Mouse (Mus musculus) liver, embryonic 15.5 days (tissue): ENCODE measurements around the gene 1700024P04Rik. TPM values are rescaled to one million over a fixed set of nuclear protein-coding genes. Genes with fewer than 3 reads are reported as not detected.

Experiments
- ATAC-seq: fragments of 200-750 bp; cut with Nextera tagmentation; 2 replicates; pipeline ENCODE4 v1.8.0; 2017; ENCODE audit warnings: moderate number of reproducible peaks, mild to moderate bottlenecking, moderate library complexity; ENCODE audit not compliant: insufficient read depth
- H3K27ac ChIP-seq: fragments of 300-500 bp; sonication (generic); replicated peaks from 2 replicates; pipeline ENCODE4 v1.5.1; 2015; ENCODE audit warnings: mild to moderate bottlenecking, inconsistent platforms
- H3K27me3 ChIP-seq: fragments of 300-500 bp; sonication (generic); 2 replicates; pipeline ENCODE4 v1.6.1; 2015; ENCODE audit warnings: mild to moderate bottlenecking, inconsistent platforms
- H3K36me3 ChIP-seq: fragments of 300-500 bp; sonication (generic); replicated peaks from 2 replicates; pipeline ENCODE4 v1.6.1; 2015; ENCODE audit warnings: moderate library complexity, mild to moderate bottlenecking, inconsistent platforms
- H3K4me1 ChIP-seq: fragments of 300-500 bp; sonication (generic); replicated peaks from 2 replicates; pipeline ENCODE4 v1.6.1; 2015; ENCODE audit warnings: inconsistent platforms
- H3K4me2 ChIP-seq: fragments of 300-500 bp; sonication (generic); 2 replicates; pipeline ENCODE4 v1.6.1; 2015; ENCODE audit warnings: moderate library complexity, mild to moderate bottlenecking, inconsistent platforms
- H3K4me3 ChIP-seq: fragments of 300-500 bp; sonication (generic); replicated peaks from 2 replicates; pipeline ENCODE4 v1.5.1; 2015; ENCODE audit warnings: mild to moderate bottlenecking, inconsistent platforms
- H3K9ac ChIP-seq: fragments of 300-500 bp; sonication (generic); 2 replicates; pipeline ENCODE4 v1.6.1; 2015; ENCODE audit warnings: moderate library complexity, mild to moderate bottlenecking, inconsistent platforms
- H3K9me3 ChIP-seq: fragments of 300-500 bp; sonication (generic); replicated peaks from 2 replicates; pipeline ENCODE4 v1.6.1; 2016; ENCODE audit warnings: inconsistent platforms
- WGBS: fragments of 180-500 bp; shearing (Covaris S2); methylation state at CpG from one replicate; pipeline ENCODE4 v1.1.7; 2015; ENCODE audit warnings: mixed read lengths; ENCODE audit not compliant: insufficient replicate concordance; 5-methylcytosine and 5-hydroxymethylcytosine counted together
- polyA plus RNA-seq: library from polyadenylated mRNA; unstranded; fragments of >200 nt; fragmentation: Nextera tagmentation; extraction: Ambion mirVana; gene quantifications from 2 replicates; pipeline ENCODE4 v1.2.1, GENCODE M21; 2015

The 1700024P04Rik gene
- not detected in 2 replicates for polyA plus RNA-seq

DNA sequence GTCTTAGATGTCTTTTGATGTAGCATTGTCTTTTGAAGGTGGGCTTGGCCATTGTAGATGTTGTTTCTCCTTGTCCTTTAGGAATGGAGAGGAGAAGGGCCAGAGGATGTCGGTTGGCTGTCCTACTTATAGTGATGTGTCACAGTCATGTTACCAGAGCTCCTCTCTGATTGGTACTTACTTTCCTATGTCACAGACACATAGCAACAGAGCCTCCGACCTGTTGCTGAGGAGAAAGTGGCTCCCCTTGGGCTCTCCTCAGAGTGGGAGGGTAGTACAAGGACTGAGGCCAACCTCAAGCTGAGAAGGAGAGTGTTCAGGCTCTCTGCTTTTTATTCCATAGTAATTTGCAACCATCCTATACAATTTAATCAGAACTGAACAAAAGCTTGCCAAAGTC is at the start of gene 1700024P04Rik:
Gene 1700024P04Rik (minus strand): TSS at position 101 of the 400 bp plus-strand sequence.
- no peaks in the 10 kb centered on the region for H3K9me3 ChIP-seq
- no peak within 1 kb of the TSS for H3K9ac ChIP-seq
- 45% methylated on average over 2 of the region's 2 CpGs for WGBS
- no peaks in the 10 kb centered on the region for H3K36me3 ChIP-seq
- H3K4me1 ChIP-seq = no peaks in the 10 kb centered on the region
- ATAC-seq = no peak
- H3K4me3 ChIP-seq = no peak within 1 kb of the TSS
- no peak within 1 kb of the TSS for H3K27ac ChIP-seq
- peaks cover 3% of the 10 kb centered on the region; the same call in 1 of the 2 replicates for H3K27me3 ChIP-seq
- no peak within 1 kb of the TSS for H3K4me2 ChIP-seq

GRCm38 (mm10) chr13:99031223-99032216 is 47.2 kb upstream of the 1700024P04Rik start:
- no peak overlapping the region for H3K4me2 ChIP-seq
- no peak overlapping the region for H3K27ac ChIP-seq
- H3K4me1 ChIP-seq = 0 out of 2 replicates have a peak, but pooled peaks cover 8% of the 10 kb centered on the region
- H3K4me3 ChIP-seq = no peak overlapping the region
- no peaks in the 10 kb centered on the region for H3K36me3 ChIP-seq
- WGBS = 64% methylated on average over 11 of the region's 11 CpGs
- H3K9me3 ChIP-seq = no peaks in the 10 kb centered on the region
- H3K27me3 ChIP-seq = peaks cover 24% of the 10 kb centered on the region
- ATAC-seq = no peak
- no peak overlapping the region for H3K9ac ChIP-seq

DNA sequence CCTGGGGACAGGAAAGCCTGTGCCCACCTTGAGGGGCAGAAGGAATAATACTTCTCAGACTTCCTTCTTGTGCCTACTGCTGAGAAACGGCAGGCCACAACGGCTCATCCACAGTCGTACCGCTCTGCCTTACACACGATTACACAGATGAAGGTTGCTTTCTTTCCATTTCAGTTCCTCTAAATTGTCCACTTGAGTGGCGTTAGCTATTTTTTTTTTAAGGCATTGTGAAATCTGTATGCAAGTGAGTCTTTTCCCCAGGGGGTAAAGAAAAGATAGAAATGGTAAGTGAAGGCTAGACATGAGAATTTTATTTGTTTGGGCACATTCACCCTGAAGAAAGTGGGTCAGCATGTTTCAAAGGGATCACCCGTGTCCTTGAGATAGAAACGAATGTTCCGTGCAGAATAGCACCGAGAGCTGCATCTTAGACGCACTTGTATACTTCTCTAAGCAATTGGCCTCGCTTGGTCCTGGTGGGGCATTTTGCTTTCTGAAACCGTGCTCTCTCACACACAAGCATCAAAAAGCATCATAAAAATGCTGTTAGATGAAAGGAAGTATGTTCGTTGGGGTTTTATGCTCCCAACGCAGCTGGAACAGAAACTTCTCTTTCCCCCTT is 46.3 kb upstream of the 1700024P04Rik start:
- WGBS = 56% methylated on average over 15 of the region's 15 CpGs
- H3K9me3 ChIP-seq = no peaks in the 10 kb centered on the region

GRCm38 (mm10) chr13:99025268-99025667 is 40.9 kb upstream of the 1700024P04Rik start:
- H3K27ac ChIP-seq = no peak overlapping the region
- WGBS = 82% methylated on average over 5 of the region's 5 CpGs
- no peaks in the 10 kb centered on the region for H3K9me3 ChIP-seq
- no peaks in the 10 kb centered on the region for H3K36me3 ChIP-seq
- H3K9ac ChIP-seq = no peak overlapping the region
- ATAC-seq = no peak
- peaks cover 19% of the 10 kb centered on the region for H3K4me1 ChIP-seq
- no peak overlapping the region for H3K4me2 ChIP-seq
- H3K27me3 ChIP-seq = peaks cover 8% of the 10 kb centered on the region
- no peak overlapping the region for H3K4me3 ChIP-seq

More for the DNA sequence above, 46.3 kb upstream of the 1700024P04Rik start:
- H3K4me2 ChIP-seq = no peak overlapping the region
- H3K9ac ChIP-seq = no peak overlapping the region
- peaks cover 24% of the 10 kb centered on the region for H3K27me3 ChIP-seq
- H3K36me3 ChIP-seq = no peaks in the 10 kb centered on the region
- ATAC-seq = no peak
- H3K4me3 ChIP-seq = no peak overlapping the region
- 0 out of 2 replicates have a peak, but pooled peaks cover 8% of the 10 kb centered on the region for H3K4me1 ChIP-seq
- 0 out of 2 replicates have a peak overlapping the region, but pooled peaks have one; percentile 20 for H3K27ac ChIP-seq

GRCm38 (mm10) chr13:99022036-99022435 is 37.7 kb upstream of the 1700024P04Rik start:
- Histone ChIP-seq H3K4me2 (no peak overlapping the region), H3K9ac (no peak overlapping the region), H3K9me3 (no peaks in the 10 kb centered on the region), H3K4me3 (no peak overlapping the region), H3K4me1 (peaks cover 37% of the 10 kb centered on the region), H3K36me3 (no peaks in the 10 kb centered on the region), H3K27ac (no peak overlapping the region), H3K27me3 (no peaks in the 10 kb centered on the region)
- no peak for ATAC-seq
- WGBS = 75% methylated on average over 7 of the region's 7 CpGs

DNA sequence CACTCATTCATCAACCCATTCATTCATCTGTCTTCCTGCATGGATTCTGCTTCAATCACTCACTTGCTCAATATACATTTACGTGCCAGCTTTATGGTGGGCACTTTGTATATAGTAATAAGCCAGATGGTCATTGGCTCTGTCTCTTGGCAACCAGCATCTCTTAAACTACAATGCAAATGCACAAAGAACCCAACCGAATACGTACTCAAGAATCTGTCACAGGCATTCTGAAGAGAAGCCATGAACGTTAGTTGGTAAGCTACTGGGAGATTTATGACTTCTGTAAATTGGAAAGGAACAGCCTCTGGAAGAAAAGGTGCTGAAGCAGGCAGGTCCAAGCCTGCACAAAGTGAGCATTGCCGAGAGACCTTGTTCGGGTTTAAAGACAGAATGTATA is 36.8 kb upstream of the 1700024P04Rik start:
- no peaks in the 10 kb centered on the region for H3K9me3 ChIP-seq
- no peak overlapping the region for H3K4me3 ChIP-seq
- no peak overlapping the region for H3K4me2 ChIP-seq
- H3K9ac ChIP-seq = no peak overlapping the region
- no peak for ATAC-seq
- WGBS = 84% methylated on average over 6 of the region's 6 CpGs
- no peaks in the 10 kb centered on the region for H3K36me3 ChIP-seq
- no peaks in the 10 kb centered on the region for H3K27me3 ChIP-seq
- peaks cover 44% of the 10 kb centered on the region for H3K4me1 ChIP-seq
- H3K27ac ChIP-seq = peak overlapping the region; percentile 95

GRCm38 (mm10) chr13:99019831-99020669 is 35.7 kb upstream of the 1700024P04Rik start:
- Histone ChIP-seq H3K4me3 (peak overlapping the region; percentile 23; the same call in 1 of the 2 replicates), H3K27me3 (no peaks in the 10 kb centered on the region), H3K9ac (peak overlapping the region; percentile 46), H3K27ac (peak overlapping the region; percentile 95), H3K4me1 (peaks cover 44% of the 10 kb centered on the region), H3K36me3 (no peaks in the 10 kb centered on the region), H3K9me3 (no peaks in the 10 kb centered on the region), H3K4me2 (peak overlapping the region; percentile 65)
- ATAC-seq = peak; percentile 85
- WGBS = 32% methylated on average over 11 of the region's 11 CpGs

- peak overlapping the region; percentile 5 for H3K4me3 ChIP-seq
- 65% methylated on average over 15 of the region's 15 CpGs for WGBS
- peak; percentile 92 for ATAC-seq
- H3K36me3 ChIP-seq = no peaks in the 10 kb centered on the region
- peak overlapping the region; percentile 89 for H3K27ac ChIP-seq
- no peaks in the 10 kb centered on the region for H3K27me3 ChIP-seq
- H3K4me1 ChIP-seq = peaks cover 44% of the 10 kb centered on the region
- peak overlapping the region; percentile 65 for H3K4me2 ChIP-seq
- H3K9me3 ChIP-seq = no peaks in the 10 kb centered on the region
- H3K9ac ChIP-seq = peak overlapping the region; percentile 43
Observed at GRCm38 (mm10) chr13:99018526-99019201, 34.3 kb upstream of the 1700024P04Rik start.

- Histone ChIP-seq H3K36me3 (no peaks in the 10 kb centered on the region), H3K27me3 (no peaks in the 10 kb centered on the region), H3K27ac (no peak overlapping the region; the same call in 1 of the 2 replicates), H3K9ac (no peak overlapping the region), H3K9me3 (no peaks in the 10 kb centered on the region), H3K4me3 (no peak overlapping the region), H3K4me2 (no peak overlapping the region), H3K4me1 (peaks cover 44% of the 10 kb centered on the region)
- 56% methylated on average over 4 of the region's 4 CpGs for WGBS
- ATAC-seq = no peak
Observed at GRCm38 (mm10) chr13:99016696-99017095, 32.3 kb upstream of the 1700024P04Rik start.

DNA sequence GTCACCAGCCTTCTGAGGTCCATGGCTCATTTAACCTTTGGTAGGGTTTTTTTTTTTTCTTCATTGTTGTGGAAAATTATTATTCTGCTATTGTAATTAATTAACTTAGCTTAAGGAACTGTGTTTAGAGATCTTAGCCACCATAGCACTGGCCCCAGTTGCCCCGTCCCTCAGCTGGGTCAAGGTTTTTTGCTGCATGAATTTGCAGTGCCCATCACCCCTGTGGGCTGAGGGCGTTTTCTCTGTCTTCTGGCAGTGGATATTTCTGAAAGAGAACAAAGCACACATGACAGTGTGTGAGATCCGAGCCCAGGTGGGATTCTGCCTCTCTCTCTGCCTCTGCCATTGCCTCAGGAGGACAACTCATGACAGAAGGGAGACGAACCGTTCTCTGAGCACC is 28.5 kb upstream of the 1700024P04Rik start:
- no peaks in the 10 kb centered on the region for H3K36me3 ChIP-seq
- H3K4me1 ChIP-seq = peaks cover 13% of the 10 kb centered on the region
- no peak overlapping the region for H3K4me3 ChIP-seq
- ATAC-seq = no peak
- WGBS = 66% methylated on average over 5 of the region's 5 CpGs
- H3K9me3 ChIP-seq = no peaks in the 10 kb centered on the region
- H3K27ac ChIP-seq = no peak overlapping the region
- no peaks in the 10 kb centered on the region; the same call in 1 of the 2 replicates for H3K27me3 ChIP-seq
- no peak overlapping the region for H3K9ac ChIP-seq
- no peak overlapping the region for H3K4me2 ChIP-seq
